In genomic region chr8:47884306-47884705, GRCm38 (mm10) we compare ENCODE assay signal across 25 mouse cellular contexts.
DNase-seq lines count a peak whose midpoint lies in the region; ATAC-seq and TF ChIP-seq lines count a peak whose summit lies in the region.
"Had no signal": no experiment of that assay in that cellular context is flagged by ENCODE, and none has a peak within 500 bp of the region (broad histone marks: within the 10 kb centered on the region; RNA-seq: fewer than 3 reads in every experiment).

No protein-coding gene starts in this region.

- no peak for ATAC-seq in forebrain, embryonic 11.5 days (replicated peaks; ENCODE audit: low FRiP score)
- ATAC-seq in kidney, embryonic 15.5 days (replicated peaks; ENCODE audit: low FRiP score), result no peak
- ATAC-seq: activated CD4-positive, CD25-positive, alpha-beta regulatory T cell, adult 4 months; forebrain, embryonic 14.5 days; forebrain, postnatal 0 days had no signal

- no peaks in the 10 kb centered on the region for H3K36me3 ChIP-seq in forebrain, embryonic 11.5 days (ENCODE audit: control insufficient read depth, insufficient read depth, low read length)
- peaks cover 28% of the 10 kb centered on the region for H3K36me3 ChIP-seq in forebrain, embryonic 10.5 days (replicated peaks)
- peaks cover 2% of the 10 kb centered on the region; the same call in 1 of the 2 replicates for H3K36me3 ChIP-seq in kidney, adult 2 months (ENCODE audit: control insufficient read depth, insufficient read depth, low read length)
- H3K36me3 ChIP-seq in kidney, embryonic 15.5 days, result peaks cover 73% of the 10 kb centered on the region
- H3K36me3 ChIP-seq: hindbrain, embryonic 15.5 days had no signal

- H3K4me3 ChIP-seq in forebrain, embryonic 11.5 days (ENCODE audit: low read depth, low read length), result no peak overlapping the region
- H3K4me3 ChIP-seq in forebrain, embryonic 10.5 days, result no peak overlapping the region
- no peak overlapping the region for H3K4me3 ChIP-seq in kidney, adult 2 months (ENCODE audit: insufficient read depth, low read depth, low read length)
- no peak overlapping the region for H3K4me3 ChIP-seq in kidney, embryonic 15.5 days (replicated peaks)
- H3K4me3 ChIP-seq: embryonic facial prominence, embryonic 10.5 days; embryonic facial prominence, embryonic 13.5 days; erythroblast, embryonic 14.5 days; gastrocnemius, adult 2 months; hindbrain, embryonic 12.5 days; hindbrain, embryonic 15.5 days had no signal

- DNase-seq in forebrain, embryonic 11.5 days (ENCODE audit: low spot score), result peak; percentile 19
- no peak for DNase-seq in forebrain, embryonic 10.5 days (ENCODE audit: extremely low spot score, low spot score)
- DNase-seq in kidney, adult 2 months, result peak; percentile 79
- peak; percentile 21 for DNase-seq in kidney, postnatal 14 days
- DNase-seq in kidney, postnatal 25 days, result no peak
- DNase-seq: adrenal gland, adult 8-10 months; adrenal gland, postnatal 25 days; cerebellum, adult 11-12 months; cerebellum, adult 8-10 months; cerebellum, postnatal 10 days; cerebellum, postnatal 36 days; embryo, embryonic 11 days; forebrain, postnatal 0 days; gastrocnemius, adult 2 months; gastrocnemius, postnatal 14 days; heart, adult 11 months had no signal

- no peaks in the 10 kb centered on the region for H3K9me3 ChIP-seq in forebrain, embryonic 11.5 days (ENCODE audit: control insufficient read depth, low read length)
- no peaks in the 10 kb centered on the region for H3K9me3 ChIP-seq in forebrain, embryonic 10.5 days
- H3K9me3 ChIP-seq in kidney, embryonic 15.5 days (replicated peaks), result no peaks in the 10 kb centered on the region
- H3K9me3 ChIP-seq: embryonic facial prominence, embryonic 10.5 days; embryonic facial prominence, embryonic 13.5 days; hindbrain, embryonic 12.5 days; hindbrain, embryonic 15.5 days had no signal

- 84% methylated on average over 5 of the region's 5 CpGs for WGBS in forebrain, embryonic 11.5 days
- 94% methylated on average over 5 of the region's 5 CpGs for WGBS in forebrain, embryonic 10.5 days
- 61% methylated on average over 5 of the region's 5 CpGs for WGBS in kidney, adult 2 months
- 84% methylated on average over 5 of the region's 5 CpGs for WGBS in kidney, embryonic 15.5 days

- H3K27me3 ChIP-seq in forebrain, embryonic 11.5 days (ENCODE audit: control insufficient read depth, insufficient read depth, low read length), result no peaks in the 10 kb centered on the region
- no peaks in the 10 kb centered on the region for H3K27me3 ChIP-seq in forebrain, embryonic 10.5 days (ENCODE audit: poor library complexity, severe bottlenecking)
- no peaks in the 10 kb centered on the region for H3K27me3 ChIP-seq in kidney, adult 2 months (replicated peaks; ENCODE audit: control insufficient read depth, insufficient read depth, low read length)
- H3K27me3 ChIP-seq in kidney, embryonic 15.5 days, result no peaks in the 10 kb centered on the region
- H3K27me3 ChIP-seq: embryonic facial prominence, embryonic 13.5 days; hindbrain, embryonic 12.5 days; hindbrain, embryonic 15.5 days had no signal

- no peak overlapping the region for H3K4me2 ChIP-seq in forebrain, embryonic 11.5 days (ENCODE audit: low read depth, low read length, severe bottlenecking)
- no peak overlapping the region for H3K4me2 ChIP-seq in kidney, embryonic 15.5 days
- H3K4me2 ChIP-seq: embryonic facial prominence, embryonic 13.5 days; heart, embryonic 11.5 days; hindbrain, embryonic 12.5 days; hindbrain, embryonic 15.5 days had no signal

- H3K9ac ChIP-seq in forebrain, embryonic 11.5 days (ENCODE audit: low read length), result no peak overlapping the region
- no peak overlapping the region for H3K9ac ChIP-seq in kidney, embryonic 15.5 days
- H3K9ac ChIP-seq: embryonic facial prominence, embryonic 13.5 days; forebrain, postnatal 0 days; hindbrain, embryonic 12.5 days; hindbrain, embryonic 15.5 days had no signal

- no peak for TF ChIP-seq POLR2A in kidney, adult 2 months (IDR thresholded peaks at IDR 0.05; ENCODE audit: low read depth, low read length)

- no peak overlapping the region for H3K27ac ChIP-seq in forebrain, embryonic 11.5 days (ENCODE audit: low read depth, low read length)
- no peak overlapping the region for H3K27ac ChIP-seq in forebrain, embryonic 10.5 days
- peak overlapping the region; percentile 78 for H3K27ac ChIP-seq in kidney, adult 2 months (ENCODE audit: insufficient read depth, low read depth, low read length)
- H3K27ac ChIP-seq in kidney, embryonic 15.5 days, result no peak overlapping the region
- H3K27ac ChIP-seq: embryonic facial prominence, embryonic 10.5 days; embryonic facial prominence, embryonic 13.5 days; gastrocnemius, adult 2 months; hindbrain, embryonic 12.5 days; hindbrain, embryonic 15.5 days had no signal

- no peak for TF ChIP-seq CTCF in kidney, adult 2 months (conservative IDR thresholded peaks at IDR 0.05; ENCODE audit: insufficient read depth, insufficient read length, low read depth, low read length)

- H3K4me1 ChIP-seq in forebrain, embryonic 11.5 days (replicated peaks; ENCODE audit: control insufficient read depth, insufficient read depth, low read length), result no peaks in the 10 kb centered on the region
- peaks cover 8% of the 10 kb centered on the region; the same call in 1 of the 2 replicates for H3K4me1 ChIP-seq in forebrain, embryonic 10.5 days
- peaks cover 18% of the 10 kb centered on the region for H3K4me1 ChIP-seq in kidney, adult 2 months (ENCODE audit: control insufficient read depth, insufficient read depth, low read length)
- no peaks in the 10 kb centered on the region for H3K4me1 ChIP-seq in kidney, embryonic 15.5 days
- H3K4me1 ChIP-seq: hindbrain, embryonic 12.5 days; hindbrain, embryonic 15.5 days had no signal

Comparison
In these comparisons a context has a peak if more than half of its experiments do, and no peak if none do; other contexts are left out.
1. DNase-seq: peak in forebrain, embryonic 11.5 days (single experiment), kidney, adult 2 months (single experiment) and kidney, postnatal 14 days (single experiment); none in forebrain, embryonic 10.5 days (single experiment) and kidney, postnatal 25 days (0 of 2).